Mouse (Mus musculus): ENCODE results near the gene Gnptab. TPM values are rescaled to one million over a fixed set of nuclear protein-coding genes. Genes with fewer than 3 reads are reported as not detected.

Gene Gnptab
- polyA plus RNA-seq, 1 experiment from 2014 or later: 12.8 TPM

GRCm38 (mm10) chr10:88385758-88386157 is 6.8 kb downstream of the Gnptab start:
- ATAC-seq (ENCODE audit: low FRiP score, low TSS enrichment): no peak
- Histone ChIP-seq H3K36me3 (ENCODE audit: insufficient read depth, low read length) (no peaks in the 10 kb centered on the region), H3K27ac (ENCODE audit: low read length) (peak overlapping the region; percentile 51), H3K27me3 (ENCODE audit: insufficient read depth, low read length) (no peaks in the 10 kb centered on the region), H3K9me3 (ENCODE audit: low read length) (no peaks in the 10 kb centered on the region), H3K4me2 (replicated peaks; ENCODE audit: low read depth, low read length) (no peak overlapping the region), H3K4me3 (ENCODE audit: low read length) (no peak overlapping the region), H3K9ac (replicated peaks; ENCODE audit: low read length) (no peak overlapping the region), H3K4me1 (ENCODE audit: insufficient read depth, low read length) (peaks cover 52% of the 10 kb centered on the region)
- 65% methylated on average over 6 of the region's 6 CpGs for WGBS

- no peaks in the 10 kb centered on the region for H3K27me3 ChIP-seq (ENCODE audit: insufficient read depth, low read length)
- no peaks in the 10 kb centered on the region for H3K36me3 ChIP-seq (ENCODE audit: insufficient read depth, low read length)
- no peaks in the 10 kb centered on the region for H3K9me3 ChIP-seq (ENCODE audit: low read length)
- peaks cover 48% of the 10 kb centered on the region for H3K4me1 ChIP-seq (ENCODE audit: insufficient read depth, low read length)
- H3K4me2 ChIP-seq (replicated peaks; ENCODE audit: low read depth, low read length): no peak overlapping the region
- H3K27ac ChIP-seq (ENCODE audit: low read length): peak overlapping the region; percentile 51
- no peak overlapping the region for H3K4me3 ChIP-seq (ENCODE audit: low read length)
- 62% methylated on average over 6 of the region's 6 CpGs for WGBS
- ATAC-seq (ENCODE audit: low FRiP score, low TSS enrichment): peak; percentile 79
- no peak overlapping the region for H3K9ac ChIP-seq (replicated peaks; ENCODE audit: low read length)
Observed at GRCm38 (mm10) chr10:88386251-88386650, 7.3 kb downstream of the Gnptab start.

GRCm38 (mm10) chr10:88389576-88389975 is 10.6 kb downstream of the Gnptab start:
- WGBS: 35% methylated on average over 4 of the region's 4 CpGs
- Histone ChIP-seq H3K27ac (ENCODE audit: low read length) (peak overlapping the region; percentile 45; the same call in 1 of the 2 replicates), H3K9me3 (ENCODE audit: low read length) (no peaks in the 10 kb centered on the region), H3K27me3 (ENCODE audit: insufficient read depth, low read length) (no peaks in the 10 kb centered on the region), H3K9ac (replicated peaks; ENCODE audit: low read length) (no peak overlapping the region), H3K4me2 (replicated peaks; ENCODE audit: low read depth, low read length) (no peak overlapping the region), H3K4me3 (ENCODE audit: low read length) (no peak overlapping the region), H3K36me3 (ENCODE audit: insufficient read depth, low read length) (no peaks in the 10 kb centered on the region), H3K4me1 (ENCODE audit: insufficient read depth, low read length) (peaks cover 32% of the 10 kb centered on the region)
- peak; percentile 32; the same call in 1 of the 2 replicates for ATAC-seq (ENCODE audit: low FRiP score, low TSS enrichment)

- Histone ChIP-seq H3K4me3 (ENCODE audit: low read length) (no peak overlapping the region), H3K36me3 (ENCODE audit: insufficient read depth, low read length) (no peaks in the 10 kb centered on the region), H3K9ac (replicated peaks; ENCODE audit: low read length) (no peak overlapping the region), H3K4me1 (ENCODE audit: insufficient read depth, low read length) (peaks cover 29% of the 10 kb centered on the region), H3K9me3 (ENCODE audit: low read length) (no peaks in the 10 kb centered on the region), H3K27ac (ENCODE audit: low read length) (peak overlapping the region; percentile 45; the same call in 1 of the 2 replicates), H3K27me3 (ENCODE audit: insufficient read depth, low read length) (no peaks in the 10 kb centered on the region), H3K4me2 (replicated peaks; ENCODE audit: low read depth, low read length) (no peak overlapping the region)
- 42% methylated on average over 10 of the region's 10 CpGs for WGBS
- peak; percentile 59; the same call in 1 of the 2 replicates for ATAC-seq (ENCODE audit: low FRiP score, low TSS enrichment)
Observed at GRCm38 (mm10) chr10:88390096-88390790, 11.3 kb downstream of the Gnptab start.

GRCm38 (mm10) chr10:88391495-88391894 is 12.6 kb downstream of the Gnptab start:
- H3K4me3 ChIP-seq (ENCODE audit: low read length): no peak overlapping the region
- H3K27ac ChIP-seq (ENCODE audit: low read length): no peak overlapping the region
- no peaks in the 10 kb centered on the region for H3K27me3 ChIP-seq (ENCODE audit: insufficient read depth, low read length)
- peaks cover 18% of the 10 kb centered on the region for H3K4me1 ChIP-seq (ENCODE audit: insufficient read depth, low read length)
- H3K36me3 ChIP-seq (ENCODE audit: insufficient read depth, low read length): no peaks in the 10 kb centered on the region
- H3K9ac ChIP-seq (replicated peaks; ENCODE audit: low read length): no peak overlapping the region
- WGBS: 89% methylated on average over 9 of the region's 9 CpGs
- H3K9me3 ChIP-seq (ENCODE audit: low read length): no peaks in the 10 kb centered on the region
- no peak overlapping the region for H3K4me2 ChIP-seq (replicated peaks; ENCODE audit: low read depth, low read length)
- no peak for ATAC-seq (ENCODE audit: low FRiP score, low TSS enrichment)

- 88% methylated on average over 9 of the region's 9 CpGs for WGBS
- H3K27ac ChIP-seq (ENCODE audit: low read length): no peak overlapping the region
- ATAC-seq (ENCODE audit: low FRiP score, low TSS enrichment): no peak
Observed at GRCm38 (mm10) chr10:88392181-88392847, 13.4 kb downstream of the Gnptab start.

GRCm38 (mm10) chr10:88398668-88399243 is 19.8 kb downstream of the Gnptab start:
- Histone ChIP-seq H3K4me2 (replicated peaks; ENCODE audit: low read depth, low read length) (no peak overlapping the region), H3K27me3 (ENCODE audit: insufficient read depth, low read length) (no peaks in the 10 kb centered on the region), H3K9ac (replicated peaks; ENCODE audit: low read length) (no peak overlapping the region), H3K4me1 (ENCODE audit: insufficient read depth, low read length) (no peaks in the 10 kb centered on the region), H3K9me3 (ENCODE audit: low read length) (no peaks in the 10 kb centered on the region), H3K36me3 (ENCODE audit: insufficient read depth, low read length) (no peaks in the 10 kb centered on the region), H3K27ac (ENCODE audit: low read length) (no peak overlapping the region), H3K4me3 (ENCODE audit: low read length) (no peak overlapping the region)
- WGBS: 82% methylated on average over 6 of the region's 6 CpGs
- no peak for ATAC-seq (ENCODE audit: low FRiP score, low TSS enrichment)

More at GRCm38 (mm10) chr10:88392181-88392847, 13.4 kb downstream of the Gnptab start:
- H3K9ac ChIP-seq (replicated peaks; ENCODE audit: low read length): no peak overlapping the region
- no peaks in the 10 kb centered on the region for H3K9me3 ChIP-seq (ENCODE audit: low read length)
- no peak overlapping the region for H3K4me3 ChIP-seq (ENCODE audit: low read length)
- no peak overlapping the region for H3K4me2 ChIP-seq (replicated peaks; ENCODE audit: low read depth, low read length)
- H3K4me1 ChIP-seq (ENCODE audit: insufficient read depth, low read length): peaks cover 16% of the 10 kb centered on the region
- H3K27me3 ChIP-seq (ENCODE audit: insufficient read depth, low read length): no peaks in the 10 kb centered on the region
- H3K36me3 ChIP-seq (ENCODE audit: insufficient read depth, low read length): no peaks in the 10 kb centered on the region

GRCm38 (mm10) chr10:88399271-88399670 is 20.3 kb downstream of the Gnptab start:
- Histone ChIP-seq H3K4me1 (ENCODE audit: insufficient read depth, low read length) (no peaks in the 10 kb centered on the region), H3K27me3 (ENCODE audit: insufficient read depth, low read length) (no peaks in the 10 kb centered on the region), H3K4me2 (replicated peaks; ENCODE audit: low read depth, low read length) (no peak overlapping the region), H3K4me3 (ENCODE audit: low read length) (no peak overlapping the region), H3K9me3 (ENCODE audit: low read length) (no peaks in the 10 kb centered on the region), H3K27ac (ENCODE audit: low read length) (no peak overlapping the region), H3K9ac (replicated peaks; ENCODE audit: low read length) (no peak overlapping the region), H3K36me3 (ENCODE audit: insufficient read depth, low read length) (no peaks in the 10 kb centered on the region)
- no peak for ATAC-seq (ENCODE audit: low FRiP score, low TSS enrichment)
- 91% methylated on average over 5 of the region's 5 CpGs for WGBS

GRCm38 (mm10) chr10:88403021-88403420 is 24.1 kb downstream of the Gnptab start:
- Histone ChIP-seq H3K27ac (ENCODE audit: low read length) (no peak overlapping the region), H3K9me3 (ENCODE audit: low read length) (no peaks in the 10 kb centered on the region), H3K4me1 (ENCODE audit: insufficient read depth, low read length) (no peaks in the 10 kb centered on the region), H3K36me3 (ENCODE audit: insufficient read depth, low read length) (no peaks in the 10 kb centered on the region), H3K4me3 (ENCODE audit: low read length) (no peak overlapping the region), H3K27me3 (ENCODE audit: insufficient read depth, low read length) (no peaks in the 10 kb centered on the region), H3K9ac (replicated peaks; ENCODE audit: low read length) (no peak overlapping the region), H3K4me2 (replicated peaks; ENCODE audit: low read depth, low read length) (no peak overlapping the region)
- WGBS: 87% methylated on average over 4 of the region's 4 CpGs
- no peak for ATAC-seq (ENCODE audit: low FRiP score, low TSS enrichment)

GRCm38 (mm10) chr10:88404220-88404619 is 25.3 kb downstream of the Gnptab start:
- no peaks in the 10 kb centered on the region for H3K36me3 ChIP-seq (ENCODE audit: insufficient read depth, low read length)
- H3K27me3 ChIP-seq (ENCODE audit: insufficient read depth, low read length): no peaks in the 10 kb centered on the region
- H3K27ac ChIP-seq (ENCODE audit: low read length): no peak overlapping the region
- H3K9me3 ChIP-seq (ENCODE audit: low read length): no peaks in the 10 kb centered on the region
- H3K4me2 ChIP-seq (replicated peaks; ENCODE audit: low read depth, low read length): no peak overlapping the region
- WGBS: 55% methylated on average over 6 of the region's 6 CpGs
- H3K4me1 ChIP-seq (ENCODE audit: insufficient read depth, low read length): no peaks in the 10 kb centered on the region
- no peak overlapping the region for H3K4me3 ChIP-seq (ENCODE audit: low read length)
- ATAC-seq (ENCODE audit: low FRiP score, low TSS enrichment): no peak
- no peak overlapping the region for H3K9ac ChIP-seq (replicated peaks; ENCODE audit: low read length)

Measured in kidney, embryonic 16.5 days (tissue).